Mouse (Mus musculus) cerebellum, adult 2 months (tissue): ENCODE measurements around the gene Ndc80.
"Not testable (repeated sequence)": the region's sequence is repeated elsewhere in the genome, so short reads cannot be mapped to it uniquely, and the experiment has no call there.

Experiments used
- CTCF ChIP-seq: fragments of 200-500 bp; IDR thresholded peaks from 2 replicates; pipeline ENCODE4 v1.5.1; 2011; ENCODE audit warnings: low read depth, mild to moderate bottlenecking, control low read depth, low read length, moderate library complexity, borderline replicate concordance; ENCODE audit not compliant: insufficient read depth
- POLR2A ChIP-seq: fragments of 200-500 bp; IDR thresholded peaks from 2 replicates; pipeline ENCODE4 v1.6.1; 2011; ENCODE audit warnings: low read length, control low read depth, borderline replicate concordance; ENCODE audit not compliant: insufficient read depth

GRCm38 (mm10) chr17:71535595-71535994 is 8.9 kb upstream of the Ndc80 start:
- TF ChIP-seq CTCF, POLR2A: not testable (repeated sequence)
